Mouse (Mus musculus): ENCODE data around the gene Rubcn.

DNA sequence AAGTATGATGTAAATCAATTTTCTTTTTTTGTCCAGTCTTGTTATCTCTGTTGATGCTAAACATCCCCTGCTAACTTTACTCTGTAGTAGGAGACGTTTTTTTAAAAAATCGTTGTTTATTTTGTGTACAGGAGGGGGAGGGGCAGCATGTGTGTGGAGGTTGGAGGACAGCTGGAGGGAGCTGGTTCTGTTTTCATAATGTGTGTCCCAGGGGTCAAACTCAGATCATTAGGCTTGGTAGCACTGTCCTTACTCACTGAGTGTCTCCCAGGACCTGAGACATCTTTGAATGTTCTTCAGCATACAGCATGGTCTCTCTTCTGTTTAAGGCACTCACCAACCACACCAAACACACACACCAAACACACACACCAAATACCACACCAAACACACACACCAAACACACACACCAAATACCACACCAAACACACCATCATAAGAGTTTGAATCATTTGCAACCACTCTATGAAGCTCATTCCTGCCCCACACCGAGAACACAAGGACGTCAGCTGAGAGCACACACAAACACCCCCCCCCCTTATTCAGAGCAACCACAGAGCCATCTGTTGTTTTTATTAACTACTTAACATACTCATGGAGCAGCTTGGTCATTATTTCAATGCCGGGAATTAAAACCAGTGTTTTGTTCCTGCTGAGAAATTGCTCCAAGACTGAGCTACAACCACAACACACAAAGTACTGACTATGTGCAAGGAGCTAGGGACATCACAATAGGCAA lies 94.1 kb downstream of the Rubcn start:
- TF ChIP-seq EP300 (IDR thresholded peaks at IDR 0.05): no peak
- no peak for TF ChIP-seq CTCF (IDR thresholded peaks at IDR 0.05)

All from lung, postnatal 0 days (tissue).